In genomic region chr6:135351638-135352302, GRCm38 (mm10) we compare ENCODE assay signal across 10 mouse cellular contexts. TPM values are rescaled to one million over a fixed set of nuclear protein-coding genes. Genes with fewer than 3 reads are reported as not detected.
A peak's percentile ranks its signal among the peaks of the same experiment; 100 is the strongest.
DNase-seq lines count a peak whose midpoint lies in the region; ATAC-seq and TF ChIP-seq lines count a peak whose summit lies in the region.
"Had no signal": no experiment of that assay in that cellular context is flagged by ENCODE, and none has a peak within 500 bp of the region (broad histone marks: within the 10 kb centered on the region; RNA-seq: fewer than 3 reads in every experiment).

No protein-coding gene starts in this region.

- WGBS in forebrain, embryonic 10.5 days = 78% methylated on average over 8 of the region's 8 CpGs
- 78% methylated on average over 8 of the region's 8 CpGs for WGBS in forebrain, embryonic 11.5 days
- 61% methylated on average over 8 of the region's 8 CpGs for WGBS in neural tube, embryonic 13.5 days
- 42% methylated on average over 8 of the region's 8 CpGs for WGBS in kidney, embryonic 16.5 days
- 52% methylated on average over 8 of the region's 8 CpGs for WGBS in stomach, embryonic 16.5 days

- no peak overlapping the region for H3K4me3 ChIP-seq in forebrain, embryonic 10.5 days
- no peak overlapping the region for H3K4me3 ChIP-seq in forebrain, embryonic 11.5 days (ENCODE audit: low read depth, low read length)
- no peak overlapping the region for H3K4me3 ChIP-seq in neural tube, embryonic 13.5 days
- H3K4me3 ChIP-seq in kidney, embryonic 16.5 days (ENCODE audit: low read length) = no peak overlapping the region
- no peak overlapping the region for H3K4me3 ChIP-seq in stomach, embryonic 16.5 days (replicated peaks; ENCODE audit: low read length)
- no peak overlapping the region for H3K4me3 ChIP-seq in layer of hippocampus, adult 2 months
- H3K4me3 ChIP-seq: heart, embryonic 10.5 days; megakaryocyte, embryonic 14.5 days had no signal

- H3K4me1 ChIP-seq in forebrain, embryonic 10.5 days = peaks cover 16% of the 10 kb centered on the region
- H3K4me1 ChIP-seq in forebrain, embryonic 11.5 days (replicated peaks; ENCODE audit: control insufficient read depth, insufficient read depth, low read length) = no peaks in the 10 kb centered on the region; the same call in 1 of the 2 replicates
- peaks cover 11% of the 10 kb centered on the region for H3K4me1 ChIP-seq in neural tube, embryonic 13.5 days (replicated peaks)
- peaks cover 20% of the 10 kb centered on the region for H3K4me1 ChIP-seq in kidney, embryonic 16.5 days (ENCODE audit: insufficient read depth, low read length)
- peaks cover 8% of the 10 kb centered on the region for H3K4me1 ChIP-seq in stomach, embryonic 16.5 days (ENCODE audit: control insufficient read depth, insufficient read depth, low read length)

- no peak for TF ChIP-seq CTCF in layer of hippocampus, adult 2 months (conservative IDR thresholded peaks at IDR 0.05)

- H3K36me3 ChIP-seq in forebrain, embryonic 10.5 days (replicated peaks) = no peaks in the 10 kb centered on the region
- no peaks in the 10 kb centered on the region for H3K36me3 ChIP-seq in forebrain, embryonic 11.5 days (ENCODE audit: control insufficient read depth, insufficient read depth, low read length)
- H3K36me3 ChIP-seq in neural tube, embryonic 13.5 days = no peaks in the 10 kb centered on the region
- no peaks in the 10 kb centered on the region for H3K36me3 ChIP-seq in kidney, embryonic 16.5 days (ENCODE audit: insufficient read depth, low read length)
- no peaks in the 10 kb centered on the region for H3K36me3 ChIP-seq in stomach, embryonic 16.5 days (ENCODE audit: control insufficient read depth, insufficient read depth, low read length)
- H3K36me3 ChIP-seq: heart, embryonic 10.5 days had no signal

- no peaks in the 10 kb centered on the region for H3K27me3 ChIP-seq in forebrain, embryonic 10.5 days (ENCODE audit: poor library complexity, severe bottlenecking)
- H3K27me3 ChIP-seq in forebrain, embryonic 11.5 days (ENCODE audit: control insufficient read depth, insufficient read depth, low read length) = no peaks in the 10 kb centered on the region
- no peaks in the 10 kb centered on the region for H3K27me3 ChIP-seq in neural tube, embryonic 13.5 days
- no peaks in the 10 kb centered on the region for H3K27me3 ChIP-seq in kidney, embryonic 16.5 days (ENCODE audit: insufficient read depth, low read length)
- H3K27me3 ChIP-seq in stomach, embryonic 16.5 days (ENCODE audit: control insufficient read depth, insufficient read depth, low read length) = no peaks in the 10 kb centered on the region

- H3K4me2 ChIP-seq in forebrain, embryonic 11.5 days (ENCODE audit: low read depth, low read length, severe bottlenecking) = no peak overlapping the region
- no peak overlapping the region for H3K4me2 ChIP-seq in neural tube, embryonic 13.5 days
- no peak overlapping the region for H3K4me2 ChIP-seq in kidney, embryonic 16.5 days (replicated peaks; ENCODE audit: low read depth, low read length)
- no peak overlapping the region for H3K4me2 ChIP-seq in stomach, embryonic 16.5 days (ENCODE audit: low read depth, low read length)

- no peak overlapping the region for H3K9ac ChIP-seq in forebrain, embryonic 11.5 days (ENCODE audit: low read length)
- H3K9ac ChIP-seq in neural tube, embryonic 13.5 days = no peak overlapping the region
- no peak overlapping the region for H3K9ac ChIP-seq in kidney, embryonic 16.5 days (replicated peaks; ENCODE audit: low read length)
- no peak overlapping the region for H3K9ac ChIP-seq in stomach, embryonic 16.5 days (ENCODE audit: low read length)

- no peak; the same call in 1 of the 2 replicates for ATAC-seq in forebrain, embryonic 11.5 days (replicated peaks; ENCODE audit: low FRiP score)
- ATAC-seq in neural tube, embryonic 13.5 days (ENCODE audit: low read depth) = peak; percentile 82
- ATAC-seq in kidney, embryonic 16.5 days (ENCODE audit: low FRiP score, low TSS enrichment) = peak; percentile 87
- peak; percentile 42; the same call in 1 of the 2 replicates for ATAC-seq in stomach, embryonic 16.5 days (ENCODE audit: insufficient read depth, low FRiP score)

- no peak for DNase-seq in forebrain, embryonic 10.5 days (ENCODE audit: extremely low spot score, low spot score)
- DNase-seq in forebrain, embryonic 11.5 days (ENCODE audit: low spot score) = no peak
- DNase-seq in neural tube, embryonic 10.5 days (ENCODE audit: extremely low spot score, low spot score) = no peak
- no peak for DNase-seq in adrenal gland, postnatal 36 days
- no peak for DNase-seq in layer of hippocampus, adult 2 months (ENCODE audit: low spot score in 2 of 2)

- H3K27ac ChIP-seq in forebrain, embryonic 10.5 days = 0 out of 2 replicates have a peak overlapping the region, but pooled peaks have one; percentile 56
- no peak overlapping the region for H3K27ac ChIP-seq in forebrain, embryonic 11.5 days (ENCODE audit: low read depth, low read length)
- peak overlapping the region; percentile 52 for H3K27ac ChIP-seq in neural tube, embryonic 13.5 days (replicated peaks)
- H3K27ac ChIP-seq in kidney, embryonic 16.5 days (ENCODE audit: low read length) = peak overlapping the region; percentile 78
- peak overlapping the region; percentile 38; the same call in 1 of the 2 replicates for H3K27ac ChIP-seq in stomach, embryonic 16.5 days (ENCODE audit: low read length)
- no peak overlapping the region for H3K27ac ChIP-seq in layer of hippocampus, adult 2 months
- H3K27ac ChIP-seq: heart, embryonic 10.5 days had no signal

- H3K9me3 ChIP-seq in forebrain, embryonic 10.5 days = no peaks in the 10 kb centered on the region
- no peaks in the 10 kb centered on the region for H3K9me3 ChIP-seq in forebrain, embryonic 11.5 days (ENCODE audit: control insufficient read depth, low read length)
- H3K9me3 ChIP-seq in neural tube, embryonic 13.5 days = no peaks in the 10 kb centered on the region
- no peaks in the 10 kb centered on the region for H3K9me3 ChIP-seq in kidney, embryonic 16.5 days (ENCODE audit: low read length)
- H3K9me3 ChIP-seq in stomach, embryonic 16.5 days (replicated peaks; ENCODE audit: control insufficient read depth, low read length) = no peaks in the 10 kb centered on the region
- H3K9me3 ChIP-seq: heart, embryonic 10.5 days; megakaryocyte, embryonic 14.5 days had no signal

RNA-seq across cellular contexts. Expression of gene Emp1, which starts 10.6 kb away (rescaled TPM):
- 3.4 and 5.1 TPM in 2 replicates for polyA plus RNA-seq in forebrain, embryonic 10.5 days (2016; fragmentation: Nextera tagmentation; extraction: Ambion mirVana)
- 2.4 and 3.2 TPM in 2 replicates for polyA plus RNA-seq in forebrain, embryonic 11.5 days (2014; fragmentation: Nextera tagmentation; extraction: Ambion mirVana)
- 15.1 and 16.2 TPM in 2 replicates for polyA plus RNA-seq in neural tube, embryonic 13.5 days (2015; fragmentation: Nextera tagmentation; extraction: Ambion mirVana)
- 56.3 and 67.2 TPM in 2 replicates for polyA plus RNA-seq in kidney, embryonic 16.5 days (2015; fragmentation: Nextera tagmentation; extraction: Ambion mirVana)
- 221 and 304 TPM in 2 replicates for polyA plus RNA-seq in stomach, embryonic 16.5 days (2015; fragmentation: Nextera tagmentation; extraction: Ambion mirVana)
- total RNA-seq in adrenal gland, postnatal 36 days (2021) = 10 to 100 TPM; 25.9 to 46.9 TPM
- total RNA-seq in layer of hippocampus, adult 2 months (2021) = 1 to 10 TPM; 2.0 to 2.8 TPM

RNA-seq across cellular contexts. Expression of gene Pbp2, which starts 41.6 kb away (rescaled TPM):
- polyA plus RNA-seq in forebrain, embryonic 10.5 days (2016; fragmentation: Nextera tagmentation; extraction: Ambion mirVana) = not detected in 2 replicates
- polyA plus RNA-seq in forebrain, embryonic 11.5 days (2014; fragmentation: Nextera tagmentation; extraction: Ambion mirVana) = not detected in 2 replicates
- polyA plus RNA-seq in neural tube, embryonic 13.5 days (2015; fragmentation: Nextera tagmentation; extraction: Ambion mirVana) = 0.20 TPM in 1 of 2 replicates, not detected in the other
- 0.29 TPM in 1 of 2 replicates, not detected in the other for polyA plus RNA-seq in kidney, embryonic 16.5 days (2015; fragmentation: Nextera tagmentation; extraction: Ambion mirVana)
- 12.4 and 28.5 TPM in 2 replicates for polyA plus RNA-seq in stomach, embryonic 16.5 days (2015; fragmentation: Nextera tagmentation; extraction: Ambion mirVana)
- total RNA-seq in adrenal gland, postnatal 36 days (2021) = not detected
- total RNA-seq in layer of hippocampus, adult 2 months (2021) = under 1 TPM in 1 of 2 experiments, not detected in 1; 0.27 TPM

Comparison
In these comparisons a context has a peak if more than half of its experiments do, and no peak if none do; other contexts are left out.
1. H3K27ac ChIP-seq: peak in forebrain, embryonic 10.5 days (single experiment), neural tube, embryonic 13.5 days (single experiment), kidney, embryonic 16.5 days (single experiment) and stomach, embryonic 16.5 days (single experiment); none in forebrain, embryonic 11.5 days (single experiment) and layer of hippocampus, adult 2 months (single experiment).
2. RNA of gene Pbp2, which starts 41.6 kb away (polyA plus RNA-seq): 12.4 to 28.5 TPM in stomach, embryonic 16.5 days; 0.29 TPM in kidney, embryonic 16.5 days, 0.20 TPM in neural tube, embryonic 13.5 days, not detected in forebrain, embryonic 10.5 days and not detected in forebrain, embryonic 11.5 days; every median in the first group is over 10 times any median in the second.